Mouse (Mus musculus): ENCODE data around the gene Vmn1r234. TPM values are rescaled to one million over a fixed set of nuclear protein-coding genes. Genes with fewer than 3 reads are reported as not detected.
A peak's percentile ranks its signal among the peaks of the same experiment; 100 is the strongest.
"Not testable (repeated sequence)": the region's sequence is repeated elsewhere in the genome, so short reads cannot be mapped to it uniquely, and the experiment has no call there.

The Vmn1r234 gene
- not detected in 2 replicates for total RNA-seq (2012; rRNA removed)

- TF ChIP-seq MAFK (IDR thresholded peaks at IDR 0.05; ENCODE audit: insufficient read depth, low read depth, low read length) (no peak), HCFC1 (IDR thresholded peaks at IDR 0.05; ENCODE audit: borderline replicate concordance, insufficient read depth, low read length) (no peak), ZNF384 (IDR thresholded peaks at IDR 0.05; ENCODE audit: low read depth, low read length) (no peak), ZC3H11A (IDR thresholded peaks at IDR 0.05; ENCODE audit: borderline replicate concordance, low read depth, low read length) (no peak)
- in situ Hi-C loops (cut with MboI; ENCODE audit: low sequenced_read_pairs in 2 of 2, unreplicated experiment in 2 of 2) = no loop called here
- DNase-seq (ENCODE audit: low read depth, low spot score) = no peak
- H3K27ac ChIP-seq (ENCODE audit: insufficient read depth, low read depth, low read length, poor library complexity, severe bottlenecking) = no peak within 1 kb of the TSS
- H3K9me3 ChIP-seq (ENCODE audit: control insufficient read depth, insufficient read depth, low read depth, low read length) = 0 out of 2 replicates have a peak, but pooled peaks cover under 1% of the 10 kb centered on the region
- no peaks in the 10 kb centered on the region for H3K36me3 ChIP-seq (ENCODE audit: control insufficient read depth, insufficient read depth, low read length, poor library complexity, severe bottlenecking)
- H3K4me3 ChIP-seq (ENCODE audit: insufficient read depth in 1 of 2, low read depth in 1 of 2, low read length in 2 of 2, poor library complexity in 1 of 2, severe bottlenecking in 1 of 2) = no peak within 1 kb of the TSS
- H3K4me1 ChIP-seq (ENCODE audit: control insufficient read depth in 2 of 2, insufficient read depth in 2 of 2, low read length in 2 of 2, poor library complexity in 1 of 2) = no peaks in the 10 kb centered on the region
- H3K9ac ChIP-seq (ENCODE audit: insufficient read depth, low read depth, low read length, poor library complexity, severe bottlenecking) = no peak within 1 kb of the TSS
These were observed at the start of gene Vmn1r234 for GRCm38 (mm10) chr17:21225787-21226186. TSS of gene Vmn1r234 (plus strand) at chr17:21226087.

GRCm38 (mm10) chr17:21211081-21211480 is 14.8 kb upstream of the Vmn1r234 start:
- H3K4me3 ChIP-seq (ENCODE audit: insufficient read depth in 1 of 2, low read depth in 1 of 2, low read length in 2 of 2, poor library complexity in 1 of 2, severe bottlenecking in 1 of 2); H3K4me1 ChIP-seq (ENCODE audit: control insufficient read depth in 2 of 2, insufficient read depth in 2 of 2, low read length in 2 of 2, poor library complexity in 1 of 2); H3K9me3 ChIP-seq (ENCODE audit: control insufficient read depth, insufficient read depth, low read depth, low read length); H3K36me3 ChIP-seq (ENCODE audit: control insufficient read depth, insufficient read depth, low read length, poor library complexity, severe bottlenecking); DNase-seq (ENCODE audit: low read depth, low spot score); in situ Hi-C loops (cut with MboI; ENCODE audit: low sequenced_read_pairs in 2 of 2, unreplicated experiment in 2 of 2); H3K9ac ChIP-seq (ENCODE audit: insufficient read depth, low read depth, low read length, poor library complexity, severe bottlenecking); H3K27ac ChIP-seq (ENCODE audit: insufficient read depth, low read depth, low read length, poor library complexity, severe bottlenecking): not testable (repeated sequence)

GRCm38 (mm10) chr17:21231654-21232053 is 5.8 kb downstream of the Vmn1r234 start:
- DNase-seq (ENCODE audit: low read depth, low spot score) = peak; percentile 44
- no peak for TF ChIP-seq CHD2 (IDR thresholded peaks at IDR 0.05; ENCODE audit: low read depth, low read length)
- TF ChIP-seq ZC3H11A (IDR thresholded peaks at IDR 0.05; ENCODE audit: borderline replicate concordance, low read depth, low read length) = peak; percentile 61; the same call in 1 of the 2 replicates

GRCm38 (mm10) chr17:21256111-21256510 is 30.2 kb downstream of the Vmn1r234 start, which contains the start of gene Vmn1r235:
TSS of gene Vmn1r235 (plus strand) at chr17:21256411.
- H3K4me1 ChIP-seq (ENCODE audit: control insufficient read depth in 2 of 2, insufficient read depth in 2 of 2, low read length in 2 of 2, poor library complexity in 1 of 2) = no peaks in the 10 kb centered on the region
- no peak within 1 kb of the TSS for H3K4me3 ChIP-seq (ENCODE audit: insufficient read depth in 1 of 2, low read depth in 1 of 2, low read length in 2 of 2, poor library complexity in 1 of 2, severe bottlenecking in 1 of 2)
- no peak within 1 kb of the TSS for H3K27ac ChIP-seq (ENCODE audit: insufficient read depth, low read depth, low read length, poor library complexity, severe bottlenecking)
- no peak for DNase-seq (ENCODE audit: low read depth, low spot score)
- H3K36me3 ChIP-seq (ENCODE audit: control insufficient read depth, insufficient read depth, low read length, poor library complexity, severe bottlenecking) = no peaks in the 10 kb centered on the region
- H3K9ac ChIP-seq (ENCODE audit: insufficient read depth, low read depth, low read length, poor library complexity, severe bottlenecking) = no peak within 1 kb of the TSS
- TF ChIP-seq CHD2 (IDR thresholded peaks at IDR 0.05; ENCODE audit: low read depth, low read length) (no peak), ZC3H11A (IDR thresholded peaks at IDR 0.05; ENCODE audit: borderline replicate concordance, low read depth, low read length) (no peak), MAFK (IDR thresholded peaks at IDR 0.05; ENCODE audit: insufficient read depth, low read depth, low read length) (no peak), HCFC1 (IDR thresholded peaks at IDR 0.05; ENCODE audit: borderline replicate concordance, insufficient read depth, low read length) (no peak), ZNF384 (IDR thresholded peaks at IDR 0.05; ENCODE audit: low read depth, low read length) (no peak)
- no peaks in the 10 kb centered on the region for H3K9me3 ChIP-seq (ENCODE audit: control insufficient read depth, insufficient read depth, low read depth, low read length)
- in situ Hi-C loops (cut with MboI; ENCODE audit: low sequenced_read_pairs in 2 of 2, unreplicated experiment in 2 of 2) = no loop called here

More at GRCm38 (mm10) chr17:21231654-21232053, 5.8 kb downstream of the Vmn1r234 start:
- Histone ChIP-seq H3K4me1 (ENCODE audit: control insufficient read depth in 2 of 2, insufficient read depth in 2 of 2, low read length in 2 of 2, poor library complexity in 1 of 2) (no peaks in the 10 kb centered on the region), H3K36me3 (ENCODE audit: control insufficient read depth, insufficient read depth, low read length, poor library complexity, severe bottlenecking) (no peaks in the 10 kb centered on the region), H3K27ac (ENCODE audit: insufficient read depth, low read depth, low read length, poor library complexity, severe bottlenecking) (no peak overlapping the region), H3K4me3 (ENCODE audit: insufficient read depth in 1 of 2, low read depth in 1 of 2, low read length in 2 of 2, poor library complexity in 1 of 2, severe bottlenecking in 1 of 2) (no peak overlapping the region), H3K9me3 (ENCODE audit: control insufficient read depth, insufficient read depth, low read depth, low read length) (no peaks in the 10 kb centered on the region), H3K9ac (ENCODE audit: insufficient read depth, low read depth, low read length, poor library complexity, severe bottlenecking) (no peak overlapping the region)
- in situ Hi-C loops (cut with MboI; ENCODE audit: low sequenced_read_pairs in 2 of 2, unreplicated experiment in 2 of 2) = no loop called here

GRCm38 (mm10) chr17:21272103-21272502 is 46.2 kb downstream of the Vmn1r234 start:
- peak; percentile 88 for DNase-seq (ENCODE audit: low read depth, low spot score)
- H3K9me3 ChIP-seq (ENCODE audit: control insufficient read depth, insufficient read depth, low read depth, low read length) = no peaks in the 10 kb centered on the region
- TF ChIP-seq CHD2 (IDR thresholded peaks at IDR 0.05; ENCODE audit: low read depth, low read length) (no peak), ZC3H11A (IDR thresholded peaks at IDR 0.05; ENCODE audit: borderline replicate concordance, low read depth, low read length) (peak; percentile 84; the same call in 1 of the 2 replicates), ZNF384 (IDR thresholded peaks at IDR 0.05; ENCODE audit: low read depth, low read length) (no peak), MAFK (IDR thresholded peaks at IDR 0.05; ENCODE audit: insufficient read depth, low read depth, low read length) (no peak)
- in situ Hi-C loops (cut with MboI; ENCODE audit: low sequenced_read_pairs in 2 of 2, unreplicated experiment in 2 of 2) = loop anchor here in 1 of 2 experiments (5.0 kb wide), 1 partner anchor 150 kb away; the partner anchor contains the start of gene Zfp54
- no peaks in the 10 kb centered on the region for H3K36me3 ChIP-seq (ENCODE audit: control insufficient read depth, insufficient read depth, low read length, poor library complexity, severe bottlenecking)
- H3K9ac ChIP-seq (ENCODE audit: insufficient read depth, low read depth, low read length, poor library complexity, severe bottlenecking) = no peak overlapping the region
- no peak overlapping the region for H3K27ac ChIP-seq (ENCODE audit: insufficient read depth, low read depth, low read length, poor library complexity, severe bottlenecking)
- no peaks in the 10 kb centered on the region for H3K4me1 ChIP-seq (ENCODE audit: control insufficient read depth in 2 of 2, insufficient read depth in 2 of 2, low read length in 2 of 2, poor library complexity in 1 of 2)
- H3K4me3 ChIP-seq (ENCODE audit: insufficient read depth in 1 of 2, low read depth in 1 of 2, low read length in 2 of 2, poor library complexity in 1 of 2, severe bottlenecking in 1 of 2) = no peak overlapping the region
